Mouse (Mus musculus) lung, embryonic 16.5 days (tissue): ENCODE measurements around the gene Arhgap15. TPM values are rescaled to one million over a fixed set of nuclear protein-coding genes. Genes with fewer than 3 reads are reported as not detected.

Experiments used
- ATAC-seq: fragments of 200-750 bp; cut with Nextera tagmentation; 2 replicates; pipeline ENCODE4 v1.8.0; 2017; ENCODE audit warnings: low read depth, mild to moderate bottlenecking, moderate library complexity
- H3K27ac ChIP-seq: fragments of 300-500 bp; sonication (generic); 2 replicates; pipeline ENCODE4 v1.5.1; 2014; ENCODE audit warnings: mild to moderate bottlenecking, control low read depth, low read length
- H3K27me3 ChIP-seq: fragments of 300-500 bp; sonication (generic); 2 replicates; pipeline ENCODE4 v1.6.1; 2014; ENCODE audit warnings: low read depth, low read length, mixed read lengths; ENCODE audit not compliant: control insufficient read depth, insufficient read depth
- H3K36me3 ChIP-seq: fragments of 300-500 bp; sonication (generic); 2 replicates; pipeline ENCODE4 v1.6.1; 2014; ENCODE audit warnings: low read length; ENCODE audit not compliant: control insufficient read depth, insufficient read depth
- H3K4me1 ChIP-seq: fragments of 300-500 bp; sonication (generic); replicated peaks from 2 replicates; pipeline ENCODE4 v1.6.1; 2014; ENCODE audit warnings: low read length, mixed read lengths; ENCODE audit not compliant: control insufficient read depth, insufficient read depth
- H3K4me2 ChIP-seq: fragments of 300-500 bp; sonication (generic); 2 replicates; pipeline ENCODE4 v1.6.1; 2014; ENCODE audit warnings: low read depth, low read length, control low read depth
- H3K4me3 ChIP-seq: fragments of 300-500 bp; sonication (generic); 2 replicates; pipeline ENCODE4 v1.5.1; 2014; ENCODE audit warnings: mild to moderate bottlenecking, low read length, control low read depth
- H3K9ac ChIP-seq: fragments of 300-500 bp; sonication (generic); 2 replicates; pipeline ENCODE4 v1.6.1; 2014; ENCODE audit warnings: low read length, control low read depth
- H3K9me3 ChIP-seq: fragments of 300-500 bp; sonication (generic); 2 replicates; pipeline ENCODE4 v1.6.1; 2016; ENCODE audit warnings: low read length; ENCODE audit not compliant: control insufficient read depth
- WGBS: fragments of 180-500 bp; shearing (Covaris S2); extraction: QIAGEN DNeasy Blood & Tissue Kit; methylation state at CpG from one replicate; pipeline ENCODE4 v1.1.7; 2014; 5-methylcytosine and 5-hydroxymethylcytosine counted together
- polyA plus RNA-seq: library from polyadenylated mRNA; unstranded; fragments of >200 nt; fragmentation: Nextera tagmentation; extraction: Ambion mirVana; gene quantifications from 2 replicates; pipeline ENCODE4 v1.2.1, GENCODE M21; 2015

Gene Arhgap15
- polyA plus RNA-seq, 1 experiment from 2014 or later, result 2.1 TPM

DNA sequence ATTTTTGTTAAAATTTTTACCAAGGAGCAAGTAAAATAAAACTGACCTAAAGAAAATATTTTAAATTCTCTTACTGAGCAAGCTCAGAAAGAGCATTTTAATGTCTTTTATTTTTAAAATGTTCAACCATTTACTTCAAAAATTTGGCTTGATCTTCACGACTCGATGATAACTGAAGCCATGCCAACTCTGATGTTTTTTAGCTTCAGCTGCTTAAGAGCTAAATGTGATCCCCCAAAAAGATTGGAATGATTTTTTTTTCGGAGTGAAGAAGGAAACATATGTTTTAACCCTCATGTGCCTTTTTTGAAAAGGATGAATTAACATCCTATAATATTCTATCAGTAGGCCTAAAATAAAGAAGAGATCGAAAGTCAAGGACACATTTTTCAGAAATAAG is 605.0 kb downstream of the Arhgap15 start:
- 67% methylated on average over 4 of the region's 4 CpGs for WGBS
- H3K4me3 ChIP-seq, result no peak overlapping the region
- no peak overlapping the region for H3K4me2 ChIP-seq
- H3K27ac ChIP-seq, result no peak overlapping the region
- no peak for ATAC-seq
- H3K4me1 ChIP-seq, result 0 out of 2 replicates have a peak, but pooled peaks cover 4% of the 10 kb centered on the region
- no peak overlapping the region for H3K9ac ChIP-seq
- H3K9me3 ChIP-seq, result no peaks in the 10 kb centered on the region
- H3K36me3 ChIP-seq, result no peaks in the 10 kb centered on the region
- H3K27me3 ChIP-seq, result no peaks in the 10 kb centered on the region

- no peaks in the 10 kb centered on the region for H3K27me3 ChIP-seq
- no peak overlapping the region for H3K4me2 ChIP-seq
- 82% methylated on average over 4 of the region's 4 CpGs for WGBS
- H3K9me3 ChIP-seq, result no peaks in the 10 kb centered on the region
- no peaks in the 10 kb centered on the region for H3K36me3 ChIP-seq
- 0 out of 2 replicates have a peak, but pooled peaks cover 4% of the 10 kb centered on the region for H3K4me1 ChIP-seq
- H3K4me3 ChIP-seq, result no peak overlapping the region
- no peak overlapping the region for H3K9ac ChIP-seq
- ATAC-seq, result peak; percentile 68
- peak overlapping the region; percentile 83 for H3K27ac ChIP-seq
Observed at GRCm38 (mm10) chr2:44354786-44355185, 606.2 kb downstream of the Arhgap15 start.

DNA sequence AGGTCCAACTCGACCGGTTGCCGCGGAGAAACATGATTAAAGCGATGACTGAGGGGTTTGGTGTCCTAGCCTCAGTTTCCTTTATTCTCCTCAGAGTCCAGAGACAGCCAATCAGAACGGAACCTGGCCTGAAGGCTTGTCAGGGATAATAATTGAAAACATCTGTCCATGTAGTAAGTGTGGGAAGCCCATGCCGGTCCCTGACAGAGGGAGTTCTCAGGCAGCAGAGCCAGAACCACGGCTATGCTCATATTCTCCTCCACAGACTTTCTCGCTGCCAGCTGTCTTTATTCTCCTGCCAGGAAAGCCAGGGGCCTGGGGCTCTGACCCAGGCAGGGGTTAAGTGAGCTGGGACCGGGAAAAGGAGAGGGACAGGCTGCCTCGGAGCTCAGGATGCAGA is 606.7 kb downstream of the Arhgap15 start:
- peak; percentile 84 for ATAC-seq
- Histone ChIP-seq H3K9ac (no peak overlapping the region), H3K4me3 (no peak overlapping the region), H3K27me3 (no peaks in the 10 kb centered on the region), H3K27ac (peak overlapping the region; percentile 83), H3K4me1 (0 out of 2 replicates have a peak, but pooled peaks cover 4% of the 10 kb centered on the region), H3K9me3 (no peaks in the 10 kb centered on the region), H3K36me3 (no peaks in the 10 kb centered on the region), H3K4me2 (peak overlapping the region; percentile 26)
- WGBS, result 44% methylated on average over 11 of the region's 11 CpGs

DNA sequence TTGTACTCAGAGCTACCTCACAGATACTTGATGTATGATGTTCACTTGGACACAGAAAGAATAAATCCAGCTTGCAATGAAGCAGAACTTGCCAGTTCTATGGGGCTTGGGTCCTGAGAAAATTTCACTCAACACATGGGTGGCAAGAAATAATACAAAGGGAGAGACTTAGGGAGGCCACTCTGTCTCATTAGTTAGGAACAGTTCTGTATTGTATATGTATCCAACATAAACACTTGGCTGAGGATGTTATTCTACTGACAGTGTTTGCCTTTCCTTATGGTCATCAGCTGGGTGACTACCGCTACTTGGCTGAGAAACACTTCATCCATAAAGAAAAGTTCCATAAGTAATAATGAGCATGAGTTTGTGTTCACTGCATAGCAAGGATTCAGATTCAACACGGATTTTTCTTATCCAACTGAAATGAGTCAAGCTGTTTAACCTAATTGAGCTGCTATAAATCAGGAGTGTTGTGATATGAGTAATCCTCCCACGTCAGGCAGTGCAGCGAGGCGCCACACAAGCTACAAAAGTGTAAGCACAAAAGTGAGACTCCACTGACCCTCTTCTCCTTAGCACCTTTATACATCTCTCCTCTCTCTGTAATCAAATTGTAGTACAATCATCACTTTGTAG is 607.7 kb downstream of the Arhgap15 start:
- WGBS, result 55% methylated on average over 5 of the region's 5 CpGs
- no peak overlapping the region for H3K9ac ChIP-seq
- peak; percentile 44; the same call in 1 of the 2 replicates for ATAC-seq

GRCm38 (mm10) chr2:44356887-44357251 is 608.2 kb downstream of the Arhgap15 start:
- Histone ChIP-seq H3K9ac (no peak overlapping the region), H3K36me3 (no peaks in the 10 kb centered on the region), H3K9me3 (no peaks in the 10 kb centered on the region), H3K4me1 (0 out of 2 replicates have a peak, but pooled peaks cover 4% of the 10 kb centered on the region), H3K27ac (no peak overlapping the region), H3K27me3 (no peaks in the 10 kb centered on the region), H3K4me3 (no peak overlapping the region), H3K4me2 (no peak overlapping the region)
- ATAC-seq, result no peak
- WGBS, result 90% methylated on average over 6 of the region's 6 CpGs

More for the DNA sequence above, 607.7 kb downstream of the Arhgap15 start:
- Histone ChIP-seq H3K4me1 (0 out of 2 replicates have a peak, but pooled peaks cover 4% of the 10 kb centered on the region), H3K4me2 (no peak overlapping the region), H3K4me3 (no peak overlapping the region), H3K9me3 (no peaks in the 10 kb centered on the region), H3K27ac (no peak overlapping the region), H3K27me3 (no peaks in the 10 kb centered on the region), H3K36me3 (no peaks in the 10 kb centered on the region)

GRCm38 (mm10) chr2:44380225-44380624 is 631.6 kb downstream of the Arhgap15 start:
- 69% methylated on average over 2 of the region's 2 CpGs for WGBS
- ATAC-seq, result no peak

GRCm38 (mm10) chr2:44384541-44384940 is 635.9 kb downstream of the Arhgap15 start:
- no peak for ATAC-seq
- Histone ChIP-seq H3K4me2 (no peak overlapping the region), H3K27ac (no peak overlapping the region), H3K9me3 (no peaks in the 10 kb centered on the region), H3K4me1 (no peaks in the 10 kb centered on the region), H3K27me3 (no peaks in the 10 kb centered on the region), H3K4me3 (no peak overlapping the region), H3K36me3 (no peaks in the 10 kb centered on the region), H3K9ac (no peak overlapping the region)
- 88% methylated on average over 6 of the region's 6 CpGs for WGBS

More at GRCm38 (mm10) chr2:44380225-44380624, 631.6 kb downstream of the Arhgap15 start:
- Histone ChIP-seq H3K4me3 (no peak overlapping the region), H3K9ac (no peak overlapping the region), H3K4me2 (no peak overlapping the region), H3K4me1 (no peaks in the 10 kb centered on the region), H3K27me3 (no peaks in the 10 kb centered on the region), H3K9me3 (no peaks in the 10 kb centered on the region), H3K27ac (no peak overlapping the region), H3K36me3 (no peaks in the 10 kb centered on the region)

- H3K4me1 ChIP-seq, result no peaks in the 10 kb centered on the region; the same call in 1 of the 2 replicates
- no peak overlapping the region for H3K4me3 ChIP-seq
- no peaks in the 10 kb centered on the region for H3K9me3 ChIP-seq
- no peak for ATAC-seq
- H3K27me3 ChIP-seq, result no peaks in the 10 kb centered on the region
- WGBS, result 86% methylated on average over 4 of the region's 4 CpGs
- H3K36me3 ChIP-seq, result no peaks in the 10 kb centered on the region
- H3K4me2 ChIP-seq, result no peak overlapping the region
- no peak overlapping the region for H3K27ac ChIP-seq
- no peak overlapping the region for H3K9ac ChIP-seq
Observed at GRCm38 (mm10) chr2:44389556-44389955, 640.9 kb downstream of the Arhgap15 start.

DNA sequence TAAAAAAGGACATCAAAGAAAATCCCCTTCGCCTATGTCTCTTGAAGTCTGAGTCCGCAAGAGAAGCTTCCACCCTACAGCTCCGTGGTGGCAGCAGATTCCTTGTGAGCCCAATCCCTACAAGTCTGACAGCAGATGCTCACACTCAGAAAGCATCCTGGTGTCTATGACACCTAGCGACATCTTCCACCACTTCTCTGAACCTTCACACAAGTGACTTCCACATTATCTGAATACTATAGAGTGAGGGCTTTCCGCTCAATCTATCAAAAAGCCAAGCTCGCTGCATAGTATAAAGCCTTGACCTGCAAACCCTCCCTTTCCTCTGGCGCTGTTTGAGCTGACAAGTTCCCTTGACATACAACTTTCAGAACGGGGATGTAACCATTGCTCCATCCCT is 645.2 kb downstream of the Arhgap15 start:
- WGBS, result 49% methylated on average over 8 of the region's 8 CpGs
- H3K4me3 ChIP-seq, result no peak overlapping the region
- H3K36me3 ChIP-seq, result no peaks in the 10 kb centered on the region
- ATAC-seq, result peak; percentile 39; the same call in 1 of the 2 replicates
- H3K27ac ChIP-seq, result no peak overlapping the region
- no peak overlapping the region for H3K9ac ChIP-seq
- no peaks in the 10 kb centered on the region for H3K27me3 ChIP-seq
- H3K9me3 ChIP-seq, result no peaks in the 10 kb centered on the region
- no peak overlapping the region for H3K4me2 ChIP-seq
- no peaks in the 10 kb centered on the region; the same call in 1 of the 2 replicates for H3K4me1 ChIP-seq
